Mouse (Mus musculus) ovary, postnatal 36 days (tissue): ENCODE results near the gene Pck1.

ENCODE experiments used
- DNase-seq: peaks from one replicate; pipeline ENCODE4 v3.0.0; 2022; ENCODE audit warnings: low spot score, mixed read lengths

Gene Pck1

DNA sequence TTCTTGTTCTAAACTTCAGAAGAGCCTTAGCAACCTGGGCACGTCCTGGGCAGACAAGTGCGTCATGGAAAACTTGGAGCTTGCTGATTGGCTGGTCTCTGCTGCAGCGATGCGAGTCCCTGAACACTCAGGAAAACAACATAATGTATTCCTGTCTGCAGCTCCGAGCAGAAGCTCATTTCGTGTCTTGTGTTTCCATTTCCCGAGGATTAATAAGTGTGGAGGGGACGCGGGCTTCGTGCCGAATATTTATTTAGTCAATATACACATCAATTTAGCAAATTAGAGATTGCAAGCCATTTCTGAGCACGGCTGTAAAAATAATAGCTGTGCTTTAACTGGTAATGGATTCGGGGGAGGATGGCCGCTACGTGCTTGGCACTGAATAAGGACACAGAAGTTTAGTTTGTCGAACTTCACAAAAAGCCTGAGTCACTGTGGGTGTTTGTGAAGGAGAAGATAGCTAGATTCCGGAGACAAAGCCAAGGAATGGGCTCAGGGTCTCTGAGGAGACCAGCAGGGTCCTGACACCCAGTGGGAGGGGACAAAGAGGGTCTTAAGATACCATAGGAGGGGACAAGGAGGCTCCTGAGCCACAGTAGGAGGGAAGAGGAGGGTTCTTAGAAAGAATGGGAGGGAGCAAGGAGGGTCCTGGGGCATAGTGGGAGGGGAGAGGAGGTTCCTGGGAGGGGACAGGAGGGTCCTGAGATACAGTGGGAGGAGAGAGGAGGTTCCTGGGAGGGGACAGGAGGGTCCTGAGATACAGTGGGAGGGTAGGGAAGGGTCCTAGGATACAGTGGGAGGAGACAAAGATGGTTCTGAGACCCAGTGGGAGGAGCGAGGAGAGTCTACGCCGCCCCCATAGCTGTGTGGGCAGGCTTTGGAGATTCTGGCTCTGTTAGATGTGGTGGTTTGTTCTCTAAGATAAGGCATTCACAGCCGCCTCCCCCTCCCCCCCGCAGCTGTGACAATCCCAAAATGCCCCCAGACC lies 21.0 kb downstream of the Pck1 start:
- peak; percentile 51 for DNase-seq

- DNase-seq, result no peak
Measured at GRCm38 (mm10) chr2:173174569-173174968, 21.7 kb downstream of the Pck1 start.

- DNase-seq, result peak; percentile 4
Measured at GRCm38 (mm10) chr2:173175703-173176102, 22.9 kb downstream of the Pck1 start.

- no peak for DNase-seq
Measured at GRCm38 (mm10) chr2:173177481-173177880, 24.6 kb downstream of the Pck1 start.

GRCm38 (mm10) chr2:173177951-173178350 lies 25.1 kb downstream of the Pck1 start:
- DNase-seq, result no peak

GRCm38 (mm10) chr2:173179046-173179445 lies 26.2 kb downstream of the Pck1 start:
- DNase-seq, result no peak

DNA sequence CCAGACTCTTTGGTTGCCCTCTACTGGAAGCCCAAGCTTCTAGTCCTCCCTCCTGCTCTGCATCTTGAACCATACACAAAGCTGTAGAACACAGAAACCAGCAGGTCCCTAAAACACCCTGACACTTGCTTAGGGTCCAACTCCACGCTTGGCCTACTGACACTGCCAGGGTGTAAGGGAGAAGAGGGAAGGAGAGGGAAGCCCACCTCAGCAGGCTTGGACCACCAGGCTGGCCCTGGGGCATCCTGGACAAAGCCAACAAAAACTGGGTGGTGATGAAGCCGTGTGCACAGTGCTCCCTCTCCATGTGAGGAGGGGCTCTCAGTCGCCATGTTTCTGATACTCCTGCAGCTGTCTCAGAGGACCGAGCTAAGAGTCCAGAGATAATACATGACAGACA lies 27.2 kb downstream of the Pck1 start:
- DNase-seq, result no peak

- no peak for DNase-seq
Measured at GRCm38 (mm10) chr2:173180721-173181388, 28.0 kb downstream of the Pck1 start.

- no peak for DNase-seq
Measured at GRCm38 (mm10) chr2:173181486-173181885, 28.6 kb downstream of the Pck1 start.

DNA sequence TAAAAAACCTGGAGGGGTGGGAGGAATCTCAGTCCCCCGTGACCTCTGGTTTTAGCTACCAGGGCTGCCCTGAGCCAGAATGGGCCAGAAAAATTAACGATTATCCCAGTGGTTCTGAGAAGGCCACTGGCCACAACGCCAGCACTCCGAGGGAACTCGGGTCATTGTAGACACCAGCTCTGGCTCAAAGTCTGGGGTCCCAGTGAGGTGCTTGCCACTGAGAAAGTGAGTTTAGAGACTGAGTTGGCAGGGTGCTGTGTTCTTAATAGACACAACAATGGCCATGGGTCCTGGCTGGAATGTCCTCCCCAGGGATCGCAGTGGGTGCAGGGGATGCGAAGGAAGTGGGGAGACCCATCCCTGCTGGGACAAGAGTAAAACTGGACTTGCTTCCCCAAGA lies 29.1 kb downstream of the Pck1 start:
- DNase-seq, result no peak

- no peak for DNase-seq
Measured at GRCm38 (mm10) chr2:173182796-173183195, 29.9 kb downstream of the Pck1 start.

DNA sequence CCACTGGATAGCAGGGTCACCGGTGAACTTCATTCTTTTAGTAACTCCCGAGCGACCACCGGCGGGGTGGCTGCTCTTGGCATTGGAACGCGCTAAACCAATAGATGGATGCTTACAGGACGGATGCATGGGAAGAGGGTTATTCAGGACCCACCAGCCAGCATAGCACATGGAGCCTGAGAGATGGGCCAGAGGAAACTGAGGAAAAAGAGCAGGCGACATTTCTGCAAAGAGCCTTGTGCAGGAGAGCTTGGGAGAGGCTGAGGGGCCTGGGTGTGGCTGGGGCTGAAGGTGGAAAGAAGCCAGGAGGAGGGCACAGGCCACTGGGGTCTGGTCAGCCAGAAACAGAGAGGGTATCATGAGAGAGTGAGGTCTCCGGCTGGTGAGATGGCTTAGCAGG lies 30.5 kb downstream of the Pck1 start:
- no peak for DNase-seq

GRCm38 (mm10) chr2:173183836-173184460 lies 31.1 kb downstream of the Pck1 start:
- DNase-seq, result peak; percentile 59

DNA sequence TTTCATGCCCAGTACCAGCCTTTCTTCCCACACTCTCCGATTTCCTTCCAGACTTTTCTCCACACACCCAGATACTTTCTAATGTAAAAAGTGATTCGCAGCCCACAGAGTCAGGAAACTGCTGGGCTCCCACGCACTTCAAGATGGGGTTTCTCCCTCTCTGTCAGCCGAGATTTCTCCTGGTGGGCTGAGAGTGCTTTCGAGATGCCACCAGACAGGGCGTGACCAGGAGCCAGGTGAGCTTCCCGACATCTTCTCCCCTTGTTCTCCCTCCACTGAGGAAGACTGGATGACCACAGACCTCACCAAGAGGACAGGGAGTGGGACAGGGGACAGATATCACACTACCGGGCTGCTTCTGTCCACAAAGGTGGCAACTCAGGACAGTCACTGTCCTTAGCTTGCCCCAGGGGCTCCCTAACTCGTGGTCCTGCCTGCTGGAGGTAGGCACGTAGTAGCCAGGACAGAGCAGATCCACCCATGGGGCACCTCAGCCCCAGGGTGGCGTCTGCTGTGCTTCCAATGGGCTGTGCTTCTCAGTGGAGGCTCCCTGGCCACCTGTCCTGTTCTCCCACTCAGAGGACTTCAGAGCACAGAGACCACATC lies 31.7 kb downstream of the Pck1 start:
- DNase-seq, result no peak

DNA sequence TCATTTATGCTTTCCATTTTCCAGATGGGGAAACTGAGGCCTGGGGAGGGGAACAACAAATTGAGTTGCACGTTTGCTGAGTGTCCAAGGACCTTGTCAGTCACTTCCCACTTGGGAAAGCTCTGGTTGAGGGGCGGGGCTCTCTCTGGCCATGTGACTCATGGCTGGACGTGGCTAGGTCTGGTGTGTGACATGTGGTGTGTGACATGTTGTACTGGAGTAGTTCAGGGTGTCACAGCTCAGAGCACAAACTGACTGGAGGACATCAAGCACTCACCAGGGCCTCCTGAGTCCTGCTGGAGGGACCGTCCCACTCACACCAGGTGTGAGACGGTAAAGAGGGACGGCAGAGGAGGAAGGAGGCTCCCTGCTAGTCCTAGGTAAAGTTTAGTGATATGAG lies 32.4 kb downstream of the Pck1 start:
- no peak for DNase-seq

- peak; percentile 82 for DNase-seq
Measured at GRCm38 (mm10) chr2:173186047-173186943, 33.4 kb downstream of the Pck1 start.

GRCm38 (mm10) chr2:173187182-173187855 lies 34.5 kb downstream of the Pck1 start:
- DNase-seq, result no peak

DNA sequence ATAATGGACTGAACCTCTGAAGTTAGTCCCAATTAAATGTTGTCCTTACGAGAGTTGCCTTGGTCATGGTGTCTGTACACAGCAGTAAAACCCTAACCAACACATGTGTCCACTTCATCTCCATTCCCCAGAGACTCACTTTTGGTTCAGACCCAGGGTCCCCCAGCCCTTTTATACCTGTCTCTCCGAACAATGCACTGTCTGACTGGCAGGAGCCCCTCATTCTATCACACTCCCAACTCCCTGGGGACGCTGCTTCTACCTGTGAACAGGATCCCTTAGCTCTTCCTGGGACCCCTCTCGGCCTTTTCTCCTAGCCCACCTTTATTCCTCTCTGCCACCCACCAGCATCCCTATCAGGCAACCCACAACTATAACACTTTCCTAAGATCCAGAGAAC lies 41.9 kb downstream of the Pck1 start:
- no peak for DNase-seq

DNA sequence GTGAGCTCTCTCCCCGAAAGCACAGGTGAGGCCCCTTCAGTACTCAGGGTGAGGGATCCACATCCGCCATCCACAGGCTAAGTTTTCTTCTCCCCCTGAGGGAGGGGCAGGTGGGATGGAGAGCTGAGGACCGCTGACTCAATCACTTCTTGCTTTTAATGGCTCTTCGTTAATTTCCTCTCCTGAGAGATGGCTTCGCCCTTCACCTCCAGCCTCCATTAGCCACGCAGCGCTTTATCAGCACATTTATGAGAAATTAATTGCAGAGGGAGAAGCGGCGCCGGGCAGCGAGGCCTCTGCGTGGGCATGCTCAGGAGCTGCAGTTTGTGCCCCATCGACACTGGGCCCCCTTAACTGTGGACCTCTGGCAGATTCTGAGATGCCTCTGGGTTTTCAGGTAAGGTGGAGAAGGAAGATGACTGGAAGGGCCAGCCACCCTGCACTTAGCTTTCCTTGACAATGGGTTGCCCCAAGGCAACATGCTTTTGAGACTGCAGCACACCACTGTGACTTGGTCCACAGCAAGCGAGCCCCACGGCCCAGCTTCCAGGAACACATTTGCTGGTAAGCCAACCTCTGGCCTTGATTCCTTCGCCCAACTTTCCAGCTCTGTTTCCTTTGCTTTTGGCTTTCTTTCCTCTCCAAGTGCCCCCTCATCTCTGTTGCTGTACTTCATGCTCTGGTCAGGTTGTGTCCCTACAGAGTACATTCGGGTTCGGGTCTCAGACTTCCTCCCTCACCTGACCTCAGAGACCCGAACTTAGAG lies 50.3 kb downstream of the Pck1 start:
- no peak for DNase-seq

DNA sequence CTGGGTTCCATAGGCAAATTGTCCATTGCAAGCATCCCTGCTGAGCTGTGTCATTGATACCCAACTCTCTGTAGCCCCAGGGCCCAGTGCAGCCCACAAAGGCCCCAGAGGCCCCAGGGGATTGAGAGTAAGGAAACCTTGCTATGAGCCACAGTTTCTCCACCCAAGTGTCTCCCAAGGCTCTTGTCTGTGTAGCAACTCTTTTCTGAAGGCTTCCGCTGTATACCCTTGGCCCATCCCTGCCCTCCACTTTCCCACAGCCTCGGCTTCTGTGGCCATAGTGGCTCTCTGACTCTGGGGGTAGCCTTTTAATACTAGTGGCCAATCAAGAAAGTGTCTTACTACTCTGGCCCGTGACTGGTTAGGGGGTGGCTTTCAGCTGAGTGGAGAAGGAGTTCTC lies 50.9 kb downstream of the Pck1 start:
- no peak for DNase-seq
